Mouse (Mus musculus): Measurements from ENCODE around the gene B4galnt3.
"Not testable (repeated sequence)": the region's sequence is repeated elsewhere in the genome, so short reads cannot be mapped to it uniquely, and the experiment has no call there.

B4galnt3 gene

GRCm38 (mm10) chr6:120294056-120294784 is at the start of gene B4galnt3, which contains the start of gene D330020A13Rik:
TSS of gene B4galnt3 (minus strand) at chr6:120294559.
TSS of gene D330020A13Rik (plus strand) at chr6:120294364.
- DNase-seq = peak; percentile 36 to 52

GRCm38 (mm10) chr6:120343992-120344391 is 49.6 kb upstream of the B4galnt3 start:
- no peak for DNase-seq

- no peak for DNase-seq
These were observed 38.0 kb upstream of the B4galnt3 start for GRCm38 (mm10) chr6:120332351-120332750.

GRCm38 (mm10) chr6:120324295-120324927 is 30.1 kb upstream of the B4galnt3 start:
- DNase-seq = peak; percentile 49 to 69

GRCm38 (mm10) chr6:120320369-120320768 is 26.0 kb upstream of the B4galnt3 start:
- no peak for DNase-seq

- DNase-seq = no peak
These were observed 24.8 kb upstream of the B4galnt3 start for GRCm38 (mm10) chr6:120319129-120319528.

- no peak for DNase-seq
These were observed 24.1 kb upstream of the B4galnt3 start for GRCm38 (mm10) chr6:120318303-120318940.

GRCm38 (mm10) chr6:120312443-120312842 is 18.1 kb upstream of the B4galnt3 start:
- DNase-seq = no peak

GRCm38 (mm10) chr6:120309787-120310186 is 15.4 kb upstream of the B4galnt3 start:
- no peak for DNase-seq

- peak; percentile 67 to 71 for DNase-seq
These were observed 15.0 kb upstream of the B4galnt3 start for GRCm38 (mm10) chr6:120309338-120309737.

- no peak for DNase-seq
These were observed 12.7 kb upstream of the B4galnt3 start for GRCm38 (mm10) chr6:120306859-120307594.

GRCm38 (mm10) chr6:120302755-120303316 is 8.5 kb upstream of the B4galnt3 start:
- no peak for DNase-seq

- peak; percentile 40 to 56 for DNase-seq
These were observed 6.8 kb upstream of the B4galnt3 start for GRCm38 (mm10) chr6:120301137-120301536.

GRCm38 (mm10) chr6:120296589-120296988 is 2.2 kb upstream of the B4galnt3 start:
- DNase-seq = not testable (repeated sequence)

GRCm38 (mm10) chr6:120294785-120295133 is 400 bp upstream of the B4galnt3 start:
- peak; percentile 88 to 90 for DNase-seq

GRCm38 (mm10) chr6:120291396-120292009 is 2.9 kb downstream of the B4galnt3 start:
- no peak for DNase-seq

GRCm38 (mm10) chr6:120289430-120289829 is 4.9 kb downstream of the B4galnt3 start:
- DNase-seq = no peak

- DNase-seq = no peak
These were observed 5.8 kb downstream of the B4galnt3 start for GRCm38 (mm10) chr6:120288541-120288940.

GRCm38 (mm10) chr6:120287279-120287678 is 7.1 kb downstream of the B4galnt3 start:
- peak in 1 of 2 experiments; percentile 19 for DNase-seq

GRCm38 (mm10) chr6:120276874-120277449 is 17.4 kb downstream of the B4galnt3 start:
- DNase-seq = no peak

- no peak for DNase-seq
These were observed 19.1 kb downstream of the B4galnt3 start for GRCm38 (mm10) chr6:120275301-120275700.

- no peak for DNase-seq
These were observed 19.5 kb downstream of the B4galnt3 start for GRCm38 (mm10) chr6:120274887-120275286.
